Mouse (Mus musculus) E14TG2a.4 (cell line): ENCODE results near the gene Clcn6.

Source experiments
- CTCF ChIP-seq: conservative IDR thresholded peaks from 2 replicates; pipeline ENCODE4 v1.5.1; 2014; ENCODE audit warnings: low read length
- NANOG ChIP-seq: IDR thresholded peaks from 2 replicates; pipeline ENCODE4 v1.6.1; 2014; ENCODE audit warnings: borderline replicate concordance, low read length, mixed read lengths
- POU5F1 ChIP-seq: IDR thresholded peaks from 2 replicates; pipeline ENCODE4 v1.6.1; 2014; ENCODE audit warnings: low read length, borderline replicate concordance

DNA sequence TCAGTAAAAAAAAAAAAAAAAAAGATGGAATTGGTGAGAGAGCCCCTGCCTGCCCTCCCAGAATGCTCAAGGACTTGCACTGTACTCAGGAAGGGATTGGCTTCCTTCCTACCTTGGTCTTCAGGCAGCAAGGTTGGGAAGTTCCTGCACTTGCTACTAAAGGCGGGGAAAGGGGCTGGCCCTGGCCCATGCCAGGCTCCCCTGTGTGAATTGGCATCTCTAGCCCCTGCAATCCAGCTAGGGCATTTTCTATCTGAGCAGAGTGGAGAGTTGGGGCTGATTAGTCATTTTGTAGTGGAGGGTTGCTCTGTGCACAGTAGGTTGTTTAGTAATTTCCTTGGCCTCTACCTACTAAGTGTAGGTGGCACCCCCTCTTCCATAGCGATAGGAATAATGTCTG is 69.8 kb downstream of the Clcn6 start:
- TF ChIP-seq CTCF = no peak
- TF ChIP-seq NANOG = no peak
- no peak for TF ChIP-seq POU5F1
